In the genomic region with DNA sequence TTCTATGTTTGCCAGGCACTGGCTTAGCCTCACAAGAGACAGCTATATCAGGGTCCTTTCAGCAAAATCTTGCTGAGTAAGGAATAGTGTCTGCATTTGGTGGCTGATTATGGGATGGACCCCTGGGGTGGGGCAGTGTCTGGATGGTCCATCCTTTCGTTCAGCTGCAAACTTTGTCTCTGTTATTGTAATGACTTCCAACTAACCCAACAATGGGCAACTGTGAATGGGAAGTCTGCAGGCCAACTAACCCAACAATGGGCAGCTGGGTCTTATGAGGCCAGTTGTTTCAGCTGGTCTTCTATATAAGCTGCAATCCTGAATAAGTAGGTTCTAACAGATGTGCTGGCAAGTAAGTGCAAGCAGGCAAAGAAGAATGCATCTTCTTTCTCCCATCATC, we compare ENCODE assay signal across 20 mouse cellular contexts.
DNase-seq lines count a peak whose midpoint lies in the region; TF ChIP-seq lines count a peak whose summit lies in the region.
"Had no signal": no experiment of that assay in that cellular context is flagged by ENCODE, and none has a peak within 500 bp of the region (broad histone marks: within the 10 kb centered on the region; RNA-seq: fewer than 3 reads in every experiment).

No protein-coding gene starts in this region.

- DNase-seq in ES-E14 (ENCODE audit: low read depth, low spot score) (no peak), ZHBTc4 (ENCODE audit: low read depth, low spot score) (peak; percentile 56)
- DNase-seq in frontal cortex, postnatal 10 days (ENCODE audit: low spot score in 2 of 2) = no peak
- DNase-seq in heart, adult 8-10 months (ENCODE audit: low spot score) = no peak
- DNase-seq: adrenal gland, adult 8-10 months; adrenal gland, postnatal 14 days; adrenal gland, postnatal 36 days; B cell, adult 2 months; cerebellum, adult 11-12 months; cerebellum, adult 2 months; cerebellum, adult 9-10 months; cerebellum, postnatal 10 days; cerebellum, postnatal 25 days; forebrain, postnatal 0 days had no signal

- H3K9me3 ChIP-seq in ES-Bruce4 (replicated peaks; ENCODE audit: control insufficient read depth, insufficient read depth, low read length, poor library complexity, severe bottlenecking) (no peaks in the 10 kb centered on the region), ES-E14 (ENCODE audit: control insufficient read depth, insufficient read depth, low read depth, low read length) (no peaks in the 10 kb centered on the region)
- H3K9me3 ChIP-seq: embryonic facial prominence, embryonic 10.5 days; embryonic facial prominence, embryonic 12.5 days; forebrain, embryonic 13.5 days; forebrain, embryonic 15.5 days had no signal

- TF ChIP-seq EP300 in ES-Bruce4 (IDR thresholded peaks at IDR 0.05; ENCODE audit: insufficient read depth, low read depth, low read length) = 0 out of 2 replicates have a peak, but pooled peaks have one; percentile 32

- H3K4me1 ChIP-seq in ES-Bruce4 (ENCODE audit: control insufficient read depth, insufficient read depth, low read length) (no peaks in the 10 kb centered on the region), ES-E14 (ENCODE audit: control insufficient read depth in 2 of 2, insufficient read depth in 2 of 2, low read length in 2 of 2, poor library complexity in 1 of 2) (peaks cover 0 to 5% of the 10 kb centered on the region in 2 experiments; a peak in 3 of 4 replicates)
- H3K4me1 ChIP-seq: embryonic facial prominence, embryonic 10.5 days; embryonic facial prominence, embryonic 12.5 days; forebrain, embryonic 13.5 days; forebrain, embryonic 15.5 days had no signal

- no peaks in the 10 kb centered on the region for H3K27me3 ChIP-seq in ES-Bruce4 (ENCODE audit: control insufficient read depth, insufficient read depth, low read length, poor library complexity, severe bottlenecking)
- H3K27me3 ChIP-seq: CH12.LX; embryonic facial prominence, embryonic 12.5 days; forebrain, embryonic 13.5 days; forebrain, embryonic 15.5 days had no signal

- H3K27ac ChIP-seq in ES-Bruce4 (ENCODE audit: insufficient read depth, low read length) (no peak overlapping the region), ES-E14 (ENCODE audit: insufficient read depth, low read depth, low read length, poor library complexity, severe bottlenecking) (no peak overlapping the region)
- H3K27ac ChIP-seq: embryonic facial prominence, embryonic 10.5 days; embryonic facial prominence, embryonic 12.5 days; forebrain, embryonic 13.5 days; forebrain, embryonic 15.5 days had no signal

- H3K9ac ChIP-seq in ES-Bruce4 (ENCODE audit: low read depth, poor library complexity, severe bottlenecking) = no peak overlapping the region
- no peak overlapping the region for H3K9ac ChIP-seq in ES-E14 (ENCODE audit: insufficient read depth, low read depth, low read length, poor library complexity, severe bottlenecking)
- H3K9ac ChIP-seq: embryonic facial prominence, embryonic 12.5 days; forebrain, embryonic 13.5 days; forebrain, embryonic 15.5 days; forebrain, postnatal 0 days had no signal

- H3K36me3 ChIP-seq in ES-Bruce4 (ENCODE audit: control insufficient read depth, insufficient read depth, low read length, poor library complexity, severe bottlenecking) = no peaks in the 10 kb centered on the region
- H3K36me3 ChIP-seq in ES-E14 (ENCODE audit: control insufficient read depth, insufficient read depth, low read length, poor library complexity, severe bottlenecking) = no peaks in the 10 kb centered on the region
- H3K36me3 ChIP-seq: embryonic facial prominence, embryonic 10.5 days; embryonic facial prominence, embryonic 12.5 days; forebrain, embryonic 15.5 days had no signal

- TF ChIP-seq CTCF in ES-Bruce4 (IDR thresholded peaks at IDR 0.05; ENCODE audit: low read depth, low read length) = no peak

- in situ Hi-C loops in ES-E14 (cut with MboI; ENCODE audit: low sequenced_read_pairs in 2 of 2, unreplicated experiment in 2 of 2) = no loop called here

- no peak overlapping the region for H3K4me3 ChIP-seq in ES-Bruce4 (ENCODE audit: low read depth, low read length)
- H3K4me3 ChIP-seq in ES-E14 (ENCODE audit: insufficient read depth in 1 of 2, low read depth in 1 of 2, low read length in 2 of 2, poor library complexity in 1 of 2, severe bottlenecking in 1 of 2) = no peak overlapping the region
- H3K4me3 ChIP-seq: embryonic facial prominence, embryonic 10.5 days; embryonic facial prominence, embryonic 12.5 days; forebrain, embryonic 13.5 days; forebrain, embryonic 15.5 days had no signal

- no peak for TF ChIP-seq POLR2A in ES-Bruce4 (IDR thresholded peaks at IDR 0.05; ENCODE audit: insufficient read depth, low read length)

TF ChIP-seq in ES-E14, 5 proteins besides CTCF, POLR2A, EP300 and RAD21:
- TF ChIP-seq MAFK (IDR thresholded peaks at IDR 0.05; ENCODE audit: insufficient read depth, low read depth, low read length) (peak; percentile 84), HCFC1 (IDR thresholded peaks at IDR 0.05; ENCODE audit: borderline replicate concordance, insufficient read depth, low read length) (no peak)
TF ChIP-seq in ES-E14: peak in this region for 1.
